Mouse (Mus musculus): Measurements from ENCODE around the gene Olfr1301.

The Olfr1301 gene

GRCm38 (mm10) chr2:111750706-111751105 lies at the start of gene Olfr1301:
Gene Olfr1301 (plus strand): TSS chr2:111751006.
- DNase-seq, result no peak

- DNase-seq, result no peak
These were observed 24.1 kb upstream of the Olfr1301 start for GRCm38 (mm10) chr2:111726739-111727138.

- DNase-seq, result no peak
These were observed 26.3 kb downstream of the Olfr1301 start, which contains the start of gene Olfr1302 for GRCm38 (mm10) chr2:111777129-111777528. Gene Olfr1302 (plus strand): TSS chr2:111777429.

All from right cerebral cortex, postnatal 4 days (tissue).